Mouse (Mus musculus): ENCODE data around the gene Igfbp6. TPM values are rescaled to one million over a fixed set of nuclear protein-coding genes. Genes with fewer than 3 reads are reported as not detected.

The Igfbp6 gene
- total RNA-seq, 2 experiments from 2014 or later = 8.2 to 8.9 TPM

DNA sequence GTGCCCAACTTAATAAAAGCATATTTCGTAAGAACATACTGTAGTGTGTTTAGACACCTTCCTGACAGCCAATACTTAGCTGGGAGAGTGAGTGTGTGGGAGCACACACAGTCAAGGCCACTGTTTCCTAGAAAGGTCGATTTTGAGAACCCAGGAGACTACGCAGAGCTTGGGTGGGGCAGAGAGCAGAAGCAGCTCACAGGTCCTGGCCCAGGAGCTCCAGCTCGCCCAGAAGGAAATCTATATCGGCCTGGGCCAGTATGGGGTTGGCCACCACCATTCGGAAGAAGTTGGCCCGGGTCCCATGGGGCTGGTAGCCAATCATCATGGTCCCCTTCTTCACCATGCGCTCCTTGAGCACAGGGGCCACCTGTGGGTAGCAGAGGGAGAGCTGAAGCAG, 33.3 kb downstream of the Igfbp6 start:
- DNase-seq = no peak

DNA sequence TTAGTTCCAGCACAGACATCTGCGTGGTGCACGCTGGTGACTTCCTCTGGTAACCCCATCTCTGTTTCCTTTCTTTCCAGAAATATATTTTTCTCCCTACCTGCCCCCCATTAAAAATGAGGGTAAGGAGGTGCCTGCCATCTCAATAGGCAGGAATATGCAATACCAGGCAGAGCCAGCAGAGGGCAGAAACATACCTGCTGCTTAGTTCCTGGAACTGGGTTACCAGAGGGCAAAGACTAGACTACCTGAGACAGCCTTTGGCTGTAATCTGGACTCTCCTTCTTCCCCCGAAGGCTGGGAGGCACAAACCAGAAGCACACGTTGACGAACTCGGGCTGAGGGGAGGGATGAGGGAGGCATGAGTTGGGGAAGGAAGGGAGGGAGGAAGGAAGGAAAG, 34.1 kb downstream of the Igfbp6 start:
- DNase-seq = peak; percentile 69 to 78

DNA sequence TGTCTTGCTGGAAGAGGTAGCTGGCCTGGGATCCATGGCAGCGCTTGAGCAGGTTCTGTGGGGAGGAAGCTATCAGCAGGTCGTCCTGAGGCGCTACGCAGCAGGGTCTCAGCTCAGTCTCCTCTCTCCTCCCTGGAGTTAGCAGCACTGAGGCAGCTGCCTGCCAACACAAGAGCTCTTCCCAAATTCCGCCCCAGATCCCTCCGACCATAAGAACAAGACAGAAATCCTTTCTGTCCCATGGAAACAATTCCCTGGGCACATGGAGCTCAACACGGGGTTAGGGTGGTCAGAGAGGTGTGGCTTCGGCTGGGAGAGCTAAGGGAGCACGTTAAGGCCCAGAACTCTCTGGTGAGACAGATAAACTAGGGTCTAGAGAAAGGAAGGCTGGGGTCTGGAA, 34.9 kb downstream of the Igfbp6 start:
- DNase-seq = no peak

DNA sequence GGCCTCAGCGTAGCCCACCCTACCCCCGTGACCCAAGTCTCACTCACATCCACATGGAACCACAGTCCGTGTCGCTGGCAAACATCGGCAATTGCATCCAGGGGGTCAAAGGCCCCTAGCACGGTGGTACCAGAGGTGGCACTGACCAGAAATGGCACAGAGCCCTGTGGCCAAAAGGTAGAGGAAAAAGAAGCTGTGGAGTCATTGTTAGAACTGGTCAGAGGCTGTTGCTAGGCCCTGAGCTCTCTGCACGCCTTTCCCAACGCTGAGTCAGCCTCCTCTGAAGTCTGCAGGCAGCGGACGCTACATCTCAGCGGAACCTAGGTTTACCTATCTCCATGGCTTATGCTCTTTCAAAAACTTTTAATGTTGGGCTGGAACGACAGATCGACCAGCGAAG, 35.8 kb downstream of the Igfbp6 start:
- DNase-seq = no peak

DNA sequence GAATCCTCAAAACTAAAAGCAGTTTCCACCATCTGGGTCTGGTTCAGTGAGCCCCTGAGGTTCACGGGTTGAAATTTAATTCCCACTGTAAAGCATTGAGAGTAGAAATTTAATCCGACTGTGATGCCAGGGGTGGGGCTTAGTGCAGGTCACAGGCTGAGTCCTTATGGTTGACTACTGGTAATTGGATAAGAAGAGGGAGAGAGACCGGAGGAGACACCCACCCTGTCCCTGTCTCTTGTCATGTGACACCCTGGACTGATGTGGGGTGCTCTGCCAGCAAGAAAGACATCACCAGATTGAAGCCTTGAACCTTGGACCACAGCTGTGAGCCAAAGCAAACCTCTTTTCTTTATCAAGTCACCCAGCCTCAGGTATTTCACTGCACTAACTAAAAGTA, 38.9 kb downstream of the Igfbp6 start:
- no peak for DNase-seq

DNA sequence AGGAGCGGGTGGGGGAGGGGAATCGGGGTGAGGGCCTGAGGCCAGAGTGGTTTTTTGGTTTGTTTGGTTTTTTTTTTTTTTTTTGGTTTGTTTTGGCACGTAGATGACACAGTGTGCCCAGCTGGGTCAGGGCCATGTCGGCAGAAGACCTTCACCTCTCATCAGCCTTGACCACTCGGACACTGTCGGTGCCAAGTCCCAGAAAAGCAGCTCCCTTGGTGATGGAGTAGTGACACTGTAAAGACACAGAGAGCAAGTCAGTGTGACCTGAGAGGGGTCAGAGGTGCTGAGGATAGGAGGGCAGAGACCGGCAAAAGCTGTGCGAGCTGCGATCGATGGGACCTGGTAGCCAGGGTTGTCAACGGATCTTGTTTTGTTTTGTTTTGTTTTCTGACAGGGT, 42.1 kb downstream of the Igfbp6 start:
- DNase-seq = no peak

DNA sequence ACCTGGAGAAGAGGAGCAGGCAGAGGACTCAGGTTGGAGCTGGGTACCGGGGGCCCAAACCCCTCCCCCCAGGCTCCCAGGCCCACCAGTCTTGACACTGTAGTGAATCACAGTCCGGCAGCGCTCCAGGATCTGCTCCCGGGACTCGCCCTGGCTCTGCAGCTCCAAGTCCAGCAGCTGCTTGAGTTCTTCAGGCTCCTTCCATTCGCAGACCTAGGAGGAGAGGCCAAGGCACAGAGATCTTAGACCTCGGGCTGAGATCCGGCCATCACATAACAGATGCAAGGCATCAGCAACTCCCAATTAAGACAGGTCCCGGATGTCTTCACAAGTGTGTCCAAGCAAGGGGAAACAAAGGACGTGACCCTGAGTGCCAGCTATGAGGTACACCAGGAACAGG, 43.9 kb downstream of the Igfbp6 start:
- no peak for DNase-seq

DNA sequence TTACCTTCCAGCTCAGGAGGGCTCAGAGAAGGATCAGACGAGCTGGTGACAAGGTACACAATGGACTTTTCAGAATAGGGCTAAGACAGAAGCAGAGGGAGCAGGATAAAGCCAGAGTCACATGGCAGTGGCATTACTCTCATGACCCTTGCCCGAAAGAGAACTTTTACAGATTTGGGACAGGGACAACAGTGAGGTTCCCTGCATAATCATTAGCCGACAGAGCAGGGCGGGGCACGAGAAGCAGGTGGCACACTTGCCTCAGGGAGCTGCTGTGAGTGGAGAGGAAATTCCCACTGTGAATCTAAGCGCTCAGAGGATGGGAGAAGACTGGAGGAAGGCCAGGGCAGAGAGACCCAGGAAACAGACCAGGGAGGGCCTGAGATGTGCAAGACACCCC, 44.7 kb downstream of the Igfbp6 start:
- no peak for DNase-seq

DNA sequence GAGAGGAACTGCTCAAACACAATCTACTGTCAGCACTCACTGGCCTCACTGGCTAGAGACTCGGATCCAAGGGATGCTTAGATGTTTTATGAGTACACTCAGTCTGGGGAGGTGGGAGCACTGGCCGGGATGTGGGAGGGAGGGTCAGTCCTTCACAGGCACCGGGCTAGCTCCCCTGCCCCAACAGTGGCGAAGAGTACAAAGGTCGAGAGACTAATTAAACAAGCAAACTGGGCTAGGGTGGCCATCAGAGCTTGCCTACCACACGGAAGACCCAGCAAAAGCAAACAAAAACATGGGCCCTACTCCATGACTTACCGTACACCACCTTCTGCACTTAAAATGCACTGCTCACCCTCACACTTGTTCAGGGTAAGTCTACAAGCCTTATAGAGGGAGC, 47.5 kb downstream of the Igfbp6 start:
- no peak for DNase-seq

DNA sequence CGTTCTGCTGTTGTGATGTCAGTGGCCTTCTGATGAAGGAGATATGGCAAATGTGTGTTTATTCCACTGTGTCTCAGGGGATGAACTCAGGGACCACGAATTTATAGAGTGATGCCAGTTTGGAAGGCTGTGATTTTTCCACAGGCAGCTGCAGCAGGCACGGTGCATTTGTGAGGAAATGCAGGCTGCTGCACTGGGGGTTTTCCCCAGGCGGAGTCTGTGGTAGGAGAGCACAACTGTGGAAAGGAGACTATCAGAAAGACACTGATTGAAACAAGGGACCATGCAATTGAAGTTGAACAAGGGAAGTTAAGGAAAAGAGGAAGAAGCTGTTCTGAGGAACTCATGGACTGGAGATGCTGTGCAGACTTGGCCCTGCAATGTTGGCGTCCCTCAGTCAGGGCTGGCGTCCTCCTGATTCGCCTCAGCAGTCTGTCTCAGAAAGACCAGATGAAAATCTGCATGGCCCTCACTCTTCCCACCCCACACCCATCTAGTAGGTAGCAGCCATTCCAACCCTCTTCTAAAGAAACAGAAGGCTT, 48.2 kb downstream of the Igfbp6 start:
- DNase-seq = no peak

DNA sequence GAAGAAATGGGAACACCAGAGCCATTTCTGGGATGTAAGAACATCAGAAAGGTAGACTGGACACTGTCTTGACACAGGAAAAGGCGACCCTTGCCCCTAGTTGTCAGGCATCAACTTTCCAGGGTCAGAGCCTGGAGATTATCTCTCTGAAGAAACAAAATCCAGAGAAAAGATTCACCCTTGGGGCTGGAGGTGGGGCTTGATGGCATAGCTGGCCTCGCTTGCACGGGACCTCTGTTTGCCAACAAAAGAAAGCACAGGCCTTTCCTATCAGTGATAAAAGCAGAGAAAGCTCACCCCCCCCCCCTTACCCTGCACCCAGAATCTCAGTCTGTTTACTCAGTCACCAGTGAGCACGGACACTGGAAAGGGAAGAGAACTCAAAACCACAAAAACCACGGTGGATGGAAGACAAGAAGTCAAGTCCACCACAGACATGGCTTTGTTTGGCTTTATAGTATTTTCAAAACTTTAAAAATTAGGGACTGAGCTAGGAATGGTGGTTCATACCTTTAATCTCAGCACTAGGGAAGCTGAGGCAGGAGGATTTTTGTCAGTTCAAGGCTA, 48.7 kb downstream of the Igfbp6 start:
- DNase-seq = no peak

DNA sequence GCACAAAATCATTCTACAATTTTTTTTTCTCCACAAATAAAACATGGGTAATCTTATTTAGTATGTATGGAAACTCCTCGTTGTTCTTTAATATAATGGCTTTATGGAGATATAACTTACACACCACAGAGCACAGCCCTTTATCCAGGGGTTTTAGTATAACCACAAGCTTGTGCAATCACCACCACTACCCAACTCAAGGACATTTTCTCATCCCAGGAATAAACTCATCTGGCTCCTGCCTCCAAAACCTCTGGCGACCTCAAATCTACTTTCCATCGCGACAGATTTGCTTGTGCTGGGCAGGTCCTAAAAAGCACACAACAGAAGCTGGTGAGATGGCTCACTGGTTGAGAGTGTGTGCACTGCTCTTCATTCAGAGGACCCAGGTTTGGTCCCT, 49.5 kb downstream of the Igfbp6 start:
- no peak for DNase-seq

DNA sequence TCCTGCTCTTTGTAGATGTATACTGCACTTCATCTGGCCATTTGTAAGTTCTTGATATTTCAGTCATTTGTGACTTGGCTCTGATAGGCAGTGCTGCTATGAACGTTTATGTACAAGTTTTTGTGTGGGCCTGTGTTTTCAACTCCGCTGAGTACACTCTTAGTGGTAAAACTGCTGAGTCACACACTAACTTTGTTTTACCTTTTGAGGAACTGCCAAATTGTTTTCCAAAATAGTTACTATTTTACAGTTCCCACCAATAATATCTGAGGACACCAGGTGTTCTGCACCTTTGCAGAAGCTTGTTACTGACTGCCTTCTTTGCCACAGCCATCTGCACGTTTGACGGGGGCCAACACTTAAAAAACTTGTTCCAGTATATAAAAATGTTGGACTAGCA, 50.3 kb downstream of the Igfbp6 start:
- no peak for DNase-seq

DNA sequence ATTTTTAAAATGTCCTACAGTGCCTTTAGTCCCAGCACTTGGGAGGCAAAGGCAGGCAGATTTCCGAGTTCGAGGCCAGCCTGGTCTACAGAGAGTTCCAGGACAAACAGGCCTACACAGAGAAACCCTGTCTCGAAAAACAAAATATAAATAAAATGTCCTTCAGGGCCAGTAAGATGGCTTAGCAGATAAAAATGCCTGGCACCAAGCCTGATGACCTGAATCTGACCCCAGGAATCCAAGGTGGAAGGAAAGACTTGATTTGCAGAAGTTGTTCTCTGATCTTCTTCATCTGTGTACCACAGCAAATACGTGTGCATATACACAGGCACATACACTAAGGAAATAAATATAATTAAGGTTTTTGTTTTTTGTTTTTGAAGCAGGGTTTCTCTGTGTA, 51.2 kb downstream of the Igfbp6 start:
- no peak for DNase-seq

DNA sequence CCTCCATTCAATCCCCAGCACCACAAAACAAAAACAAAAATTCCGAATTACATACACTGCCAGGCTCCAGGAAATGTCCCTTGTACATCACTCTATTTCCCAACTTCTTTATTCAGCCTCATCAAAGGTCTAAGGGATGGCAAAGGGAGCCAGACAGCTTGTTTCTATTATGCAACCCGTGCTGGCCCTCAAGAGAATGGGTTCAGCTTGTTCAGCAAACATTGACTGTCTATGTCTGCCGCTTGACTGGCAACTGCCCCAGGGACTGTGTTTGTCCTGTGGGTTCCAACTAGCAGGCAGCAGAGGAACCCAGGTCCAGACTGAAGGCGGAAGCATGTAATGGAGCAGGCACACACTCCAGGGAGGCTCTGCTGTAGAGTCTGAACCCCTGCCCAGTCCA, 54.7 kb downstream of the Igfbp6 start:
- no peak for DNase-seq

Other genes with a start within 250 kb of the Igfbp6 start
- not detected for gene Krt4, start 219.6 kb upstream of the Igfbp6 start, total RNA-seq (2021)
- gene Krt79, start 204.0 kb upstream of the Igfbp6 start, total RNA-seq (2021) = not detected
- gene Krt78, start 190.1 kb upstream of the Igfbp6 start, total RNA-seq (2021) = not detected
- gene Krt8, start 139.9 kb upstream of the Igfbp6 start, total RNA-seq (2021) = under 1 TPM in 1 of 2 experiments, not detected in 1; 0.18 TPM
- under 1 TPM in 1 of 2 experiments, not detected in 1; 0.71 TPM for gene Krt18, start 116.2 kb upstream of the Igfbp6 start, total RNA-seq (2021)
- gene Eif4b, start 70.6 kb upstream of the Igfbp6 start, total RNA-seq (2021) = 100 to 1,000 TPM; 179 to 182 TPM
- gene Tns2, start 43.9 kb upstream of the Igfbp6 start, total RNA-seq (2021) = 10 to 100 TPM; 10.7 to 22.0 TPM
- 100 to 1,000 TPM; 141 to 151 TPM for gene Spryd3, start 8.1 kb upstream of the Igfbp6 start, total RNA-seq (2021)
- under 1 TPM in 1 of 2 experiments, not detected in 1; 0.23 TPM for gene Soat2, start 6.2 kb downstream of the Igfbp6 start, total RNA-seq (2021)
- gene Zfp740, start 58.9 kb downstream of the Igfbp6 start, total RNA-seq (2021) = 10 to 100 TPM; 68.8 to 69.4 TPM
- 10 to 100 TPM; 37.1 to 39.5 TPM for gene Csad, start 60.4 kb downstream of the Igfbp6 start, total RNA-seq (2021)
- gene Itgb7, start 87.6 kb downstream of the Igfbp6 start, total RNA-seq (2021) = 1 to 10 TPM; 1.8 to 2.2 TPM
- gene Rarg, start 113.2 kb downstream of the Igfbp6 start, total RNA-seq (2021) = 1 to 10 TPM; 8.3 to 10.0 TPM
- gene Gm9918, start 126.2 kb downstream of the Igfbp6 start, total RNA-seq (2021) = not detected
- gene Mfsd5, start 135.1 kb downstream of the Igfbp6 start, total RNA-seq (2021) = 10 to 100 TPM; 33.9 to 37.3 TPM
- 1 to 10 TPM; 1.4 to 1.8 TPM for gene Espl1, start 151.9 kb downstream of the Igfbp6 start, total RNA-seq (2021)
- 100 to 1,000 TPM; 400 to 436 TPM for gene Pfdn5, start 181.8 kb downstream of the Igfbp6 start, total RNA-seq (2021)
- gene Myg1, start 187.3 kb downstream of the Igfbp6 start, total RNA-seq (2021) = 10 to 100 TPM; 65.9 to 69.8 TPM
- gene Aaas, start 206.4 kb downstream of the Igfbp6 start, total RNA-seq (2021) = 10 to 100 TPM; 21.4 to 24.2 TPM
- under 1 TPM; 0.38 to 0.57 TPM for gene Sp7, start 222.8 kb downstream of the Igfbp6 start, total RNA-seq (2021)

Measured in layer of hippocampus, postnatal 36 days (tissue).